In the genomic region with DNA sequence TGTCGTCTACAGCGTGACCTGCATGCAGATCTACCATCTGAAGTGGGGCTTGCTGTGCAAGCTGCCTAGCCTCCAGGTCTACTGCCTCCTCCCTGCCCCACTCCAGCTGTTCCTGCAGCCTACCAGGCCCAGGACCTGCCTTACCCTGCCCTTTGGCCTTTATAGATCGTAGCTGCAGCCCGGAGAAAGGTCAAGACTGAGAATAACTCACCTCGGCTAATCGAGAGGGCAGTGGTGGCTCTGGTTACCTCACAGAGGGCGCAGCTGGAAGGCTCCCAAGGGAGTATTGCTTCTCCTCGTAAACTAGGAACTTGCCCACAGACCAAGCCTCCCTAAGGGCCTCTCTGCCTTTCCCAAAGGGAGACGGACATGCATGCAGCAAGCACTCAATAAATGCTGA, we compare ENCODE assay signal across 35 mouse cellular contexts. TPM values are rescaled to one million over a fixed set of nuclear protein-coding genes. Genes with fewer than 3 reads are reported as not detected.
DNase-seq lines count a peak whose midpoint lies in the region; ATAC-seq lines count a peak whose summit lies in the region.
"Had no signal": no experiment of that assay in that cellular context is flagged by ENCODE, and none has a peak within 500 bp of the region (broad histone marks: within the 10 kb centered on the region; RNA-seq: fewer than 3 reads in every experiment).

No protein-coding gene starts in this region.

- DNase-seq in liver, embryonic 13.5 days, result no peak
- no peak for DNase-seq in liver, embryonic 11.5 days (ENCODE audit: low spot score)
- DNase-seq in gastrocnemius, postnatal 10 days, result peak; percentile 60
- peak; percentile 60 for DNase-seq in yolk sac, embryonic 10.5 days (ENCODE audit: low spot score)
- DNase-seq in testis, postnatal 10 days (ENCODE audit: low spot score), result no peak
- no peak for DNase-seq in right cerebral cortex, postnatal 10 days (ENCODE audit: low spot score in 2 of 2)
- DNase-seq: adrenal gland, postnatal 25 days; B cell, adult 2 months; cerebellum, adult 11 months; cerebellum, adult 9-11 months; heart, adult 18-20 months; kidney, adult 9 months; kidney, postnatal 14 days; lung, adult 18-20 months; lung, postnatal 10 days; thymus, adult 18-20 months; thymus, postnatal 36 days had no signal

- H3K4me1 ChIP-seq in liver, embryonic 13.5 days (replicated peaks), result peaks cover 12% of the 10 kb centered on the region
- H3K4me1 ChIP-seq in liver, embryonic 11.5 days (replicated peaks; ENCODE audit: control insufficient read depth, insufficient read depth, low read length), result peaks cover 2% of the 10 kb centered on the region; the same call in 1 of the 2 replicates
- peaks cover 9% of the 10 kb centered on the region; the same call in 1 of the 2 replicates for H3K4me1 ChIP-seq in liver, embryonic 16.5 days (ENCODE audit: control insufficient read depth, low read depth, low read length)
- H3K4me1 ChIP-seq: embryonic facial prominence, embryonic 10.5 days; forebrain, embryonic 10.5 days; hindbrain, embryonic 13.5 days; stomach, embryonic 15.5 days had no signal

- H3K4me3 ChIP-seq in liver, embryonic 13.5 days (replicated peaks), result no peak overlapping the region
- H3K4me3 ChIP-seq in liver, embryonic 11.5 days (ENCODE audit: low read depth, low read length), result no peak overlapping the region
- no peak overlapping the region for H3K4me3 ChIP-seq in liver, embryonic 16.5 days (ENCODE audit: low read depth, low read length)
- H3K4me3 ChIP-seq: embryonic facial prominence, embryonic 10.5 days; forebrain, embryonic 10.5 days; heart, embryonic 13.5 days; hindbrain, embryonic 13.5 days; layer of hippocampus, adult 2 months; stomach, embryonic 15.5 days had no signal

- 0 out of 2 replicates have a peak overlapping the region, but pooled peaks have one; percentile 23 for H3K27ac ChIP-seq in liver, embryonic 13.5 days
- no peak overlapping the region for H3K27ac ChIP-seq in liver, embryonic 11.5 days (ENCODE audit: low read depth, low read length)
- H3K27ac ChIP-seq in liver, embryonic 16.5 days (ENCODE audit: low read length), result no peak overlapping the region
- H3K27ac ChIP-seq: embryonic facial prominence, embryonic 10.5 days; forebrain, embryonic 10.5 days; heart, embryonic 13.5 days; hindbrain, embryonic 13.5 days; layer of hippocampus, adult 2 months; stomach, embryonic 15.5 days had no signal

- H3K4me2 ChIP-seq in liver, embryonic 13.5 days, result no peak overlapping the region
- no peak overlapping the region for H3K4me2 ChIP-seq in liver, embryonic 11.5 days
- no peak overlapping the region for H3K4me2 ChIP-seq in liver, embryonic 16.5 days (ENCODE audit: low read depth, low read length)
- H3K4me2 ChIP-seq: heart, embryonic 13.5 days; hindbrain, embryonic 13.5 days; midbrain, embryonic 11.5 days; stomach, embryonic 15.5 days had no signal

- 74% methylated on average over 9 of the region's 9 CpGs for WGBS in liver, embryonic 13.5 days (ENCODE audit: insufficient replicate concordance)
- 85% methylated on average over 9 of the region's 9 CpGs for WGBS in liver, embryonic 11.5 days
- 65% methylated on average over 9 of the region's 9 CpGs for WGBS in liver, embryonic 16.5 days (ENCODE audit: insufficient replicate concordance)

- H3K9ac ChIP-seq in liver, embryonic 13.5 days, result no peak overlapping the region
- H3K9ac ChIP-seq in liver, embryonic 11.5 days (ENCODE audit: low read depth, low read length), result no peak overlapping the region
- no peak overlapping the region for H3K9ac ChIP-seq in liver, embryonic 16.5 days (ENCODE audit: low read depth, low read length)
- H3K9ac ChIP-seq: heart, embryonic 13.5 days; hindbrain, embryonic 13.5 days; stomach, embryonic 15.5 days had no signal

- H3K9me3 ChIP-seq in liver, embryonic 13.5 days (replicated peaks), result no peaks in the 10 kb centered on the region
- no peaks in the 10 kb centered on the region for H3K9me3 ChIP-seq in liver, embryonic 11.5 days (ENCODE audit: control insufficient read depth, low read length)
- no peaks in the 10 kb centered on the region for H3K9me3 ChIP-seq in liver, embryonic 16.5 days (replicated peaks; ENCODE audit: control insufficient read depth, low read length)
- H3K9me3 ChIP-seq: embryonic facial prominence, embryonic 10.5 days; forebrain, embryonic 10.5 days; G1E; heart, embryonic 13.5 days; hindbrain, embryonic 13.5 days; stomach, embryonic 15.5 days had no signal

- no peak; the same call in 1 of the 2 replicates for ATAC-seq in liver, embryonic 13.5 days (ENCODE audit: low read depth)
- no peak for ATAC-seq in liver, embryonic 11.5 days (replicated peaks; ENCODE audit: low FRiP score)
- peak; percentile 41 for ATAC-seq in liver, embryonic 16.5 days (ENCODE audit: low read depth)
- ATAC-seq: forebrain, embryonic 16.5 days; inflammation-experienced regulatory T-cells, adult 6 months had no signal

- H3K36me3 ChIP-seq in liver, embryonic 13.5 days, result peaks cover 100% of the 10 kb centered on the region
- peaks cover 72% of the 10 kb centered on the region for H3K36me3 ChIP-seq in liver, embryonic 11.5 days (ENCODE audit: control insufficient read depth, insufficient read depth, low read length)
- H3K36me3 ChIP-seq in liver, embryonic 16.5 days (ENCODE audit: control insufficient read depth, insufficient read depth), result peaks cover 24% of the 10 kb centered on the region

- no peaks in the 10 kb centered on the region for H3K27me3 ChIP-seq in liver, embryonic 13.5 days
- no peaks in the 10 kb centered on the region for H3K27me3 ChIP-seq in liver, embryonic 11.5 days (replicated peaks; ENCODE audit: control insufficient read depth, insufficient read depth, low read length)
- no peaks in the 10 kb centered on the region for H3K27me3 ChIP-seq in liver, embryonic 16.5 days (ENCODE audit: control insufficient read depth, insufficient read depth, low read depth, low read length)
- H3K27me3 ChIP-seq: CH12.LX; heart, embryonic 13.5 days; hindbrain, embryonic 13.5 days; stomach, embryonic 15.5 days had no signal

RNA-seq across cellular contexts. Expression of a gene that starts 14.7 kb away (rescaled TPM):
- 137 and 150 TPM in 2 replicates for polyA plus RNA-seq in liver, embryonic 13.5 days (2015; fragmentation: Nextera tagmentation; extraction: Ambion mirVana)
- polyA plus RNA-seq in liver, embryonic 11.5 days (2014; fragmentation: Nextera tagmentation; extraction: Ambion mirVana), result 489 and 511 TPM in 2 replicates
- 100 to 1,000 TPM; 954 to 962 TPM for total RNA-seq in gastrocnemius, postnatal 10 days (2021)
- 187 and 201 TPM in 2 replicates for polyA plus RNA-seq in liver, embryonic 16.5 days (2015; fragmentation: Nextera tagmentation; extraction: Ambion mirVana)

RNA-seq across cellular contexts. Expression of a gene that starts 19.0 kb away (rescaled TPM):
- polyA plus RNA-seq in liver, embryonic 13.5 days (2015; fragmentation: Nextera tagmentation; extraction: Ambion mirVana), result 31.8 and 32.1 TPM in 2 replicates
- 56.2 and 62.8 TPM in 2 replicates for polyA plus RNA-seq in liver, embryonic 11.5 days (2014; fragmentation: Nextera tagmentation; extraction: Ambion mirVana)
- total RNA-seq in gastrocnemius, postnatal 10 days (2021), result 10 to 100 TPM; 19.5 to 23.2 TPM
- polyA plus RNA-seq in liver, embryonic 16.5 days (2015; fragmentation: Nextera tagmentation; extraction: Ambion mirVana), result 19.8 and 20.0 TPM in 2 replicates

RNA-seq across cellular contexts. Expression of a gene that starts 35.4 kb away (rescaled TPM):
- not detected in 2 replicates for polyA plus RNA-seq in liver, embryonic 13.5 days (2015; fragmentation: Nextera tagmentation; extraction: Ambion mirVana)
- not detected in 2 replicates for polyA plus RNA-seq in liver, embryonic 11.5 days (2014; fragmentation: Nextera tagmentation; extraction: Ambion mirVana)
- total RNA-seq in gastrocnemius, postnatal 10 days (2021), result not detected
- 0.22 and 0.24 TPM in 2 replicates for polyA plus RNA-seq in liver, embryonic 16.5 days (2015; fragmentation: Nextera tagmentation; extraction: Ambion mirVana)
- total RNA-seq: adrenal gland, postnatal 25 days; CH12.LX; G1E; heart, adult 18-20 months; heart, postnatal 25 days; layer of hippocampus, adult 2 months; layer of hippocampus, postnatal 25 days; megakaryocyte progenitor cell, adult 5-6 weeks; midbrain, postnatal 0 days had no signal
- polyA plus RNA-seq: cortical plate, adult 2 months; forebrain, embryonic 10.5 days; G1E; hindbrain, embryonic 13.5 days; inflammation-experienced regulatory T-cells, adult 6 months; limb, embryonic 11.5 days; midbrain, embryonic 11.5 days; midbrain, postnatal 0 days; stomach, embryonic 15.5 days had no signal

RNA-seq across cellular contexts. Expression of a gene that starts 46.1 kb away (rescaled TPM):
- 131 and 146 TPM in 2 replicates for polyA plus RNA-seq in liver, embryonic 13.5 days (2015; fragmentation: Nextera tagmentation; extraction: Ambion mirVana)
- 226 and 253 TPM in 2 replicates for polyA plus RNA-seq in liver, embryonic 11.5 days (2014; fragmentation: Nextera tagmentation; extraction: Ambion mirVana)
- 10 to 100 TPM; 47.2 to 55.3 TPM for total RNA-seq in gastrocnemius, postnatal 10 days (2021)
- polyA plus RNA-seq in liver, embryonic 16.5 days (2015; fragmentation: Nextera tagmentation; extraction: Ambion mirVana), result 69.6 and 81.1 TPM in 2 replicates

Comparison
In these comparisons a context has a peak if more than half of its experiments do, and no peak if none do; other contexts are left out.
1. DNase-seq: peak in gastrocnemius, postnatal 10 days (single experiment) and yolk sac, embryonic 10.5 days (single experiment); none in liver, embryonic 13.5 days (single experiment), liver, embryonic 11.5 days (single experiment), testis, postnatal 10 days (single experiment) and right cerebral cortex, postnatal 10 days (0 of 2).